Mouse (Mus musculus): ENCODE data around the gene Aff3.
"Not testable (repeated sequence)": the region's sequence is repeated elsewhere in the genome, so short reads cannot be mapped to it uniquely, and the experiment has no call there.

Gene Aff3

GRCm38 (mm10) chr1:38436471-38437340 is 228.0 kb downstream of the Aff3 start:
- peak; percentile 73 for DNase-seq (ENCODE audit: low spot score)

- DNase-seq (ENCODE audit: low spot score) = not testable (repeated sequence)
Measured at GRCm38 (mm10) chr1:38430311-38430710, 234.4 kb downstream of the Aff3 start.

GRCm38 (mm10) chr1:38428708-38429683 is 235.8 kb downstream of the Aff3 start:
- DNase-seq (ENCODE audit: low spot score) = no peak

GRCm38 (mm10) chr1:38422921-38423320 is 241.8 kb downstream of the Aff3 start:
- no peak for DNase-seq (ENCODE audit: low spot score)

- DNase-seq (ENCODE audit: low spot score) = no peak
Measured at GRCm38 (mm10) chr1:38419331-38419730, 245.4 kb downstream of the Aff3 start.

GRCm38 (mm10) chr1:38418181-38419032 is 246.3 kb downstream of the Aff3 start:
- DNase-seq (ENCODE audit: low spot score) = no peak

- no peak for DNase-seq (ENCODE audit: low spot score)
Measured at GRCm38 (mm10) chr1:38417196-38417595, 247.6 kb downstream of the Aff3 start.

GRCm38 (mm10) chr1:38415511-38415910 is 249.2 kb downstream of the Aff3 start:
- DNase-seq (ENCODE audit: low spot score) = no peak

- DNase-seq (ENCODE audit: low spot score) = no peak
Measured at GRCm38 (mm10) chr1:38411106-38411505, 253.6 kb downstream of the Aff3 start.

GRCm38 (mm10) chr1:38410457-38410856 is 254.3 kb downstream of the Aff3 start:
- DNase-seq (ENCODE audit: low spot score) = no peak

- no peak for DNase-seq (ENCODE audit: low spot score)
Measured at GRCm38 (mm10) chr1:38408241-38408640, 256.5 kb downstream of the Aff3 start.

- DNase-seq (ENCODE audit: low spot score) = no peak
Measured at GRCm38 (mm10) chr1:38403781-38404180, 261.0 kb downstream of the Aff3 start.

GRCm38 (mm10) chr1:38401856-38402255 is 262.9 kb downstream of the Aff3 start:
- peak; percentile 58 for DNase-seq (ENCODE audit: low spot score)

- DNase-seq (ENCODE audit: low spot score) = no peak
Measured at GRCm38 (mm10) chr1:38399269-38399668, 265.5 kb downstream of the Aff3 start.

- no peak for DNase-seq (ENCODE audit: low spot score)
Measured at GRCm38 (mm10) chr1:38398566-38398965, 266.2 kb downstream of the Aff3 start.

GRCm38 (mm10) chr1:38395194-38395681 is 269.5 kb downstream of the Aff3 start:
- peak; percentile 66 for DNase-seq (ENCODE audit: low spot score)

GRCm38 (mm10) chr1:38394493-38394892 is 270.3 kb downstream of the Aff3 start:
- peak; percentile 42 for DNase-seq (ENCODE audit: low spot score)

- DNase-seq (ENCODE audit: low spot score) = peak; percentile 55
Measured at GRCm38 (mm10) chr1:38393516-38393915, 271.2 kb downstream of the Aff3 start.

- peak; percentile 90 for DNase-seq (ENCODE audit: low spot score)
Measured at GRCm38 (mm10) chr1:38392928-38393327, 271.8 kb downstream of the Aff3 start.

- DNase-seq (ENCODE audit: low spot score) = peak; percentile 36
Measured at GRCm38 (mm10) chr1:38390886-38391249, 273.9 kb downstream of the Aff3 start.

GRCm38 (mm10) chr1:38390235-38390885 is 274.4 kb downstream of the Aff3 start:
- no peak for DNase-seq (ENCODE audit: low spot score)

All from embryo, embryonic 10.5 days (tissue).